Mouse (Mus musculus) left cerebral cortex, adult 18-20 months (tissue): ENCODE measurements at regions not wholly inside any gene's neighbourhood (a gene's known extent, or its start where the extent isn't known, plus 50 kb on each side); places are given as distances from the start of the nearest gene placed in this dataset.

ENCODE experiments used
- DNase-seq, 2 experiments: peaks; one replicate each; pipeline ENCODE4 v3.0.0; 2021 to 2022; ENCODE audit warnings: low spot score in 2 of 2, mixed read lengths in 1 of 2

DNA sequence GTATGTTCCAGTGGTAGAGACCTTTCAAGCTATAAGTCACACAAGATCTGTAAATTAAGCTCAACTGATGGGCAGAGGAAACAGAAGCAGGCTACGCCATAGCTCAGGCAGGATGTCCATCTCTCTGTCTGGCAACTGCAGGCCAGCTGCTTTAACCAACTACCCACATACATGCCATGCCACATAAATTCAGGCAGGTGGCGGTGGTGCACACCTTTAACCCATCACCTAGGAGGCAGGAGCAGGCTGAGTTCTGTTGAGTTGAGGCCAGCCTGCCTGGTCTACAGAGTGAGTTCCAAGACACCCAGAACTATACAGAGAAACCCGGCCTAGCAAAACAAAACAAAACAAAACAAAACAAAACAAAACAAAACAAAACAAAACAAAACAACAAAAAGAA is 289.1 kb upstream of the Sash1 start:
- DNase-seq = no peak

DNA sequence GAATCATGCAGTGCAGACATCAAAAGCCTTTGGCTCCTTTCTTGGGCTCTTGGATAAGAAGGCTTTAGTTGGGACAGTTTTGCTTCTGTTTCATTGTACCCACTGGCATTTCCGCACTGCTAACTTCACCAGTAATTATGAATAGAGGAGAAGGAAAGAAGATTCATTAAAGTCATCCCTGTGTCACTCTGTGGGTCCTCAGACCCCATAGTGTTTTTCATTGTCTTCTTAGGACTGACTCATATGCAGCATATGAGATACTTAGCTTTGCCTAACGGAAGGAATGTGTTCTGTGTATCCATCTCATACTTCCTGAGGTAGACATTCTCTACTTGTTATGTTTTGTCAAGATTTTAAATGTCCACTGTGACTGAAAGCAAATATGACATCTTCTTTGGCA is 287.6 kb upstream of the Sash1 start:
- DNase-seq = no peak

DNA sequence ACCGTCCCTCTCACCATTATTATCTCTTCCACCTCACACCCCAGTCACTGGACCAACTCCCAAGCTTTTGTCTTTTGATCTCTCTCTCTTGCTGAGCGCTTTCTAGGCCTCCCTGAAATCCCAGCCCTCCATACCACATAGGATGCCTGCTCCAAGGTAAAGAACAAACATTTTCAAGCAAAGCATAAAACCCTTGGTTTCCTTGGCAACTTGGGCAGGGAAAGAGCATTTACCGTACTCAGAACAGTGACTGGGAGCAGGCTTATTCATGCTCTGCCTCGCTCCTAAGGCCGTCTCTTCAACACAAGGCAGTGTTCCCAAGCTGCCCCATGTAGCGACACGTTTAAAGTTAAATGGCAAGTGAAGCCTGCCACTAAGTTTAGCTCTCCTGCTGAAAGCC is 282.9 kb upstream of the Sash1 start:
- no peak for DNase-seq

DNA sequence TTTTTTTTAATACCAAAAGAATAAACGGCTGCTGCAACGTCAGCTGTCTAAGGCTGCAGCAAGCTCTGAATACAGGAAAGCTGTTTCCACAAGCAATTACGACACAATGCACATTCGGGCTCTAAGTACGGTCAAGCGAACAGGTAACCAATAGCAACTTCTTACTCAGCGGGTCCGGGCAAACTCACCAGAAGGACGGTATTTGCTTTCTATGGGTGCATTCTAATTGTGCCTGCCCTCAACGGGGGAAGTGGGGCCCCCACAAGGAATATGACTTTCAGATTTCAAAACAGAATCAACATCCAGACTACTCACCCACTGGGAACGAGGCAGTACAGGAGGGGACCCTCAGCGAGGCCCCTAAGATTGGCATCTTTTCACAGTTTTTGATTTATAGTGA is 280.1 kb upstream of the Sash1 start:
- no peak for DNase-seq

DNA sequence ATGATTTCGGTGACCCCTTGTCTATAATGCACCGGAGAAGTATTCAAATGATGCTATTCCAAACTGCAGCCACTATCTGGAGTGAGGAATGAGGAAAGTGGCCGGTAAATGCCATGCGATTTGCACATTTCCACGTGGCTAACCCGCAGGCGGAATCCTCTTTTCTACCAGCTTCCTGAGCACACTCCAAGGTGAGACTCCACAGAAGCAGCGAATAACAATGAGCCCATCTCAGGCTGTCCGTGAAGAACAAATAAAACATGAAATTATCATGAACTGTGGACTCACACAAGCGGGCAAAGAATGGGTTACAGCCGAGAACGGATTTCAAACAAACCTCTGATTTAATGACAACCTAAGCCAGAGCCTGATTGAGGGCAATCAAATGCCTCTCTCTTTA is 279.7 kb upstream of the Sash1 start:
- no peak for DNase-seq

DNA sequence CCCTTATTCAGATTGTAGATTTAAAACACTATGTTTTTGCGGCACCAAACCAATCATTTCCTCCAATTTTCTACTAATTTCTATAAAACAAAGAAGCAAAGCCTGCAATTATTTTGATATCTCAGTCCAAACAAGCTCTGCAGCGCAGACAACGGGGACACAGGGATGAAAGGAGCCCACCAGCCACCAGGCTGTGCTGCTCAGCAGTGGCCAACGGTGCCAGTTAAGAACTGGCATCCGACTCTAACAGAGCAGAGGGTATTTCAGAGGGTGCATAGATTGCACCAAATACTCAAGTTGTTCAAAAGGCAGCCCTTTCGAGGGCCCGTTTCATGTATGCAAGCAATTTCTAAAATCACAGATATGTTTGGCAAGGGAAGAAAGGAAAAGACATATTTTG is 278.5 kb upstream of the Sash1 start:
- DNase-seq = no peak

DNA sequence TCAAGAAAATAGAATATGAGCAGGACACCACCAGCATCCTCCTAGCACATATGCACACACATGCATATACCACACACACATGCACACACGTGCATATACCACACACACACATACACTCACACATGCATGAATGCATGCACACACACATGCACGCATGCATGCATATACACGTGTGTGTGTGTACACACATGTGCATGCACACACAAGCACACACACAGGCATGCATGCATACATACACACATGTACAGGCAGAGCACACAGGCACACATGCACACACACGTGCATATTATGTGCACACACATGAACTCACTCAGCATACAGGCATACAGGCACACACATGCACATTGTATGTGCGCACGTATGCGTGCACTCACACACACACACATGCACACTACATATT is 275.7 kb upstream of the Sash1 start:
- no peak for DNase-seq

DNA sequence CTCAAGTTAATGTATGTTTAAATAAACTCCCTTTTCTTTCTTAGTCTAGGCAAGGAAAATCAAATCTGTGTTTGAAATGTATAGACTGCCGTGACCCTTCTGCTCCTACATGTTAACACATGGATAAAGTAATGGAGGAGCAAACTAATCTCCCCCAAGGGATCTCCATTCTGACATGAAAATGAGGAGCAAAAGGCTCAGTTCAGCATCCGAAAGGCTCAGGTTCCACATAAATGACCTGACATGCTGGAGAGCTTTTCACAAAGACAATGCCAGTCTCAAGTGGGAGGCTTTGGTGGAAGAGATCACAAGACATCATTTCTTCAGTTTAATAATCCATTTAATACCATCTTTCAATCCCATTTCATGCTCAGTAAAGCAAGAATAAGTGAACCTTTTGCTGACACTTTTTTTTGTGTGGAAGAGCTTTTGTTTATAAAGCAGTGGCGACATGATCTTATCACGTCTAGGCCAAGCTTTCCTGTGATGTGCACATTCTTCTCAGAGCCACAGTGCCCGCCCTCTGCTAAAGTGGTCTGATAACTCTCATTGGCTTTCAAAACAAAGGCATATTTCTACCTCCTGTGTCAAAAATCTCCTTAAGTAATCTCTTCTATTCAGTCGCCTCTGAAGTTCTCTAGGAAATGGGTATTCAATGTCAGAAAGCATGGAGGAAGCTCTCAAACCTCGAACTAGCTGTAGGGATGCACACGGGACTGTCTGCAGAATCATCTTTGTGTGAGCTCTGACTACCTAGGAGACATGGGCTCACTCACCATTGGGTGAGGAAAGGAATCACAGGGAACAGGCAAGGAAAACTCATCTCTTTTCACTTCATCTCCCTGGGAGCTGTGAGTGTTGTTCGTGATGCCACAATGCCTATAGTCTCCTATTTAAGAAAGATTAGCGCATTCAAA is 271.7 kb upstream of the Sash1 start:
- no peak for DNase-seq

DNA sequence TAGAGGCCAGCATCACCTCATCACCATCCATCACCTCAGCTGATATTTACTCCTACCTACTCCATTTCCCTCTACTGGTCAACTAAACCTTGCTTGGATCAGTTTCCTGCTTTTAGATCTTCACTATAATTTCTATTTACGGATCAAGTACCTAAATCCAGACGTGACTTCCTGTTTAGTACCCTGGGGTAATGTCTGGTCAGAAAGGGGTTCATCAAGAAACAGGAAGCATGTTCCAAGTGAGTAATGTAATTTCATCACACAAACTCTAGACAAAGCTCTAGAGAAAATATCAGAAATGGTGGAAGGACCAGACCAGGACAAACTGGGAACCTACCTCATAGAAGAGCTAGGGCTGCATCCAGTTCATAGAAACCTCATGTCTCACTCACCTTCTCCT is 250.2 kb upstream of the Sash1 start:
- DNase-seq = no peak

DNA sequence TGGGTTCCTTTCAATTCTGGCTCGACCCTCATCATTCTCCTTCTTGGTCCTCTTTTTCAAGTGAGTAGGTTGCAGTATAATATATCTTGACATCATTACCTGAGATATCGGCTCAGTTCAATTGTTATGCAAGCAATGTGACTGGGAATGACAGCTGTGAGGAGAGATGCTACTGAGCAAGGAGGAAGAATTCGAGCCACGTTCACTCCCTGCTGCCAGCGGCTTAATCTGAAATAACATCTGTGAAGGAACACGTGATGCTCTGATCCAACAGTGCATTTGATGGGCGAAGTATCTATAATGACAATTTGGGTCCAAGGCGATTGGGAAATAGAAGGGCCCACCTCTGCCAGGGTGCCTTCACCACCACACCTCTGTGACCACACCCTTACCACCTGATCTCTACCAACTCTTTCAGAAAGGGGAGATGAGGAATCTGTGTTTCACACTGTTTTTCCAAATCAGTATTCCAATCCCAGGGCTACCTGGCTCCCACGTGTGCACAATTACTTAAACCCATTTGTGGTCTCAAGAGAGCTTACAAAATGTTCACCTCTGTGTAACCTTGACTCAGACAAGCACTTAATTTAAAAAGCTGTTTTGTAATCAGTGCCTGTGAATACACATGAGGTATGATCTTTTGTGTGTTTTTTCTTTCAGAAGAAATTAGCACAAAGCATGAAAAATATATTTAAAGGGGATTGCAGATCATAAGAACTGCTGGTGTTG is 248.6 kb upstream of the Sash1 start:
- no peak for DNase-seq

DNA sequence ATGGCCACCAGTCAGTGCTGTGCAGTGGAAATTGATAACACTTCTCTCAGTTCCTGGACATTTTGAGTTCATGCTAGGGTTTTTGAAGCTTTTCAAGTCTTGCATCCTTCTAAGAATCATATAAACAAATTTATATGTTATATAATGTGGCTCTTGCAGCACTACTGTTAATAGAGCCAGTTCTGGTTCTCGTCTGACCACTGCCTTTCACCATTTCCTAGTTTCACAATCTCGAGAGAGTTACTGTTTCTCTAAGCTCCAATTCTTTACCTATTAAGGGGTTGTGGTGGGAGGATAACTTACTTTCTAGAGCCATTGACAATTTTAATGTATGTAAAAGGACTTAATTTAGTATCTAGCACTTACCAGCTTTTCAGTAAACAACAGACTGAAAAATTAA is 244.2 kb upstream of the Sash1 start:
- no peak for DNase-seq

DNA sequence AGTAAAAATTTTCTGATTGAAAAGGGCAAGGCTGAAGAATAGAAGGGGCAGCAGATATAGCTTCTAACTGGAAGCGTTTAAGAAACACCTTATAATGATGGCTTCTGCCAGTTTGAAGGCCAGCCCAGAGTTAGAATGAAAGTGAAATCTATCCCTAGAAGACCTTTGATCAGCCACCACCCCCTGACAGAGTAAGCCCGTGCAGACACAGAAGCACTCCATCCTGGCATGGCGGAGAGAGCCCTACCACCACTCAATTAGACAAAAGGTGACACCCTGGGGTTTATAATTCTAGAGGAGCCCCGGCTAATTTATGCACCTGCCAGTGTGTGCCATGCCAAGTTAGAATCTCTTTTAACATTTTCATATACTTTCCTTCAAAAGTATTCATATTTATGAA is 233.4 kb upstream of the Sash1 start:
- DNase-seq = no peak

DNA sequence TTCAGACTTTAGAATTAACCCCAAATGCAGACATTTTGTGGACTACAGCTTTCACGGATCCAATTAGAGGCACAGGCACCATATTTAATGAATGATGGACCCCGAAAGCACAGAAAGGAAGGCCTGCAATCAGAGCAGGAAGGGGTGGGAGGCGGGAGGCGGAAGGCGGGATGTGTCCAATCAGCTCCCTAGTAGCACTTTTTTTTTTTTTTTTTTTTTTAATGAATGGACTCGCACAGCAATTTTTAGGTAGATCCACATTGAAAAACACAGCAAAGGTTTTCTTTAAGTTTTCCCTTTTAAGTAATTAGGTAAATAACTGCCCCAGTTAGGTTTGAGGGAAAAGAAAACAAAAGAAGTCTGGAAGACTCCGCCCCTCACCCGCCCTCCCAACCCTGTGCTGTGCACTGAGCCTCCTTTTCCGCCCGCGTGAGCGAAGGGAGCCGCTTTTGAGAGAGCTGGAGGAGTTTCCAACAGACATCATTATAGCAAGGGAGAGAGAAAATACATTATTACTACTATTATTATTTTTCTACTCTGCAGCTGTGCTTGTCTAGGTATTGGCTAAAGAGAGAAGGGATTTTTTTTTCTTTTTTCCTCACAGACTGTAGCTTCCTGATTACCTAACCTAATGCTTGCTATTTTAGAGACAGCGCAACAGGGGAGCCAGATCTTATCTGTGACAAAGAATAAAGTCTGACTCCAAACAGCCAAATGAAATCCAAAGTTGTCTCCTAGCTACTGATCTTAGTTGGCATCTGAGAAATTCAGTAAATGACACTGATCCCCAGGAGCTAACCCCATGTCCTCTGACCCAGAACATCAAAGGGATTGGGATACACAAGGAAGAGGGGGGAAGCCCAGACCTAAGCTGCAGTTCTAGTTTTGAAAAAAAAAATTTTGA is 232.0 kb upstream of the Sash1 start:
- no peak for DNase-seq

DNA sequence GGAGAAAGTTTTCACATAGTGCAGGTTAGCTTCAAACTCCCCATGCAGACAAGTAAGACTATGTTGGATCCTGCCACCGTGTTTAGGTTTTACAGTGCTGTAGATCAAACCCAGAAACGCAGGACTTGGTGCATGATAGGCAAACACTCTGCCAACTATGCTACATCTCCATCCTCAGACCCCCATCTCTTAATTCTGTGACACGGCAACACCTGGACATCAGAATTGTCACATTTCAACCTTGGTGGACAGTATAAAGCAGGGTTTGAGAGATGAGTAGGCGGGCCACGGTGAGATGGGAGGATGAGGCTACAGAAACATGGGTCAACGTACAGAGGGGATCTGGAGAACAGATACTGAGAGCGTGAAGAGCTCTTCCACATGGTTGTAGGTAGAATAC is 231.3 kb upstream of the Sash1 start:
- DNase-seq = no peak

DNA sequence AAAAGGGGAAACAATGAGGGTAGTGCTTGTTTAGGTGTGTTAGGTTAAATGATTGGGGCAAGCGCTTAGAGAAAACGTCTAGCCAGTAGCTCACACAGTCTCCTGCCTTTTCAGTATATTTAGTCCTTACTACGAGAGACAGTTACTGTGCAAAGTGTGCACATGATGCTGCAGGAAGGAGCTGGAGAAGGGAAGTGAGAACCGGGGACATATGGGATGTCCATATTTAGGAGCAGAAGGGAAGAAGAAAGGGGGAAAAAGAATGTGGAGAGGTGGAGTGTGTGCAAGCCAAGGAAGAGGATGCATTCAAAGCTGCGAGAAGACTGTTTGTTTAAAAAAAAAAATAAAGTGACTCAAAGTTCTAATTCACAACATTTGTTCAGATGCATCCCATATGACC is 227.8 kb upstream of the Sash1 start:
- peak; percentile 38 to 57 for DNase-seq

DNA sequence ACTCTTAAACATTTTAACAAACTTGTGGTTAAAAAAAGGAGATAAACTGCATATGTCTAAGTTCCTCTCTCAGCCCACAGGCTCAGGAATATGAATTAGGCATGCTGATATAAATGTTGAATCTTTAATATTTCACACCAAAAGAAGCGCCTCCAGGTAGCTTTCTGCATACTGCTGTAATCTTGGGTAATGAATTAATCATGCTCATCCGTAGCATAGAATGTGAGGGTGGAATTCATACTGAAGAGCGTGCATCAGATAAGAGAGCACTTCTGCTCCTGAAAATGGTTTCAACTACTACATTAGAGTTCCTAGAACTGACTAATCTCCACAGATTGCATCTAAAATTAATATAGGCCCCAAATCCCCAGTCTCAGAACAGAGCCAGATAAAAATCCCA is 225.2 kb upstream of the Sash1 start:
- no peak for DNase-seq

DNA sequence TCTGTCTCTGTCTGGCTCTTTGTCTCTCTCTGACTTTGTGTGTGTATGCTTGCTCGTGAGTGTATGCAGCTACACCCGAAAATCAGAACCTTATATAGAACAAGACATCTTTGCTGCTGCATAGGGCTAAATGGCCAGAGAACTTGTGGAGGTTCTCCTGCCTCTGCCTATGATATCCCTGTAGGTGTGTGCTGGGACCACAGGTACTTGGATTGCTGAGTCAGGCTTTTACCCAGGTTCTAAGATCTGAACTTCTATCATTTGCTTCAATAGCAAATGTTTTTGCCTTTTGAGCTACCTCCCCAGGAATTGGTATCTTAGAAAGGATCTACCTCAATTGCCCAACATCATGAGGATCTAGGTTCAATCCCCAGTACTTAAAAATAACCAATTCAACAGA is 210.3 kb upstream of the Sash1 start:
- DNase-seq = no peak

DNA sequence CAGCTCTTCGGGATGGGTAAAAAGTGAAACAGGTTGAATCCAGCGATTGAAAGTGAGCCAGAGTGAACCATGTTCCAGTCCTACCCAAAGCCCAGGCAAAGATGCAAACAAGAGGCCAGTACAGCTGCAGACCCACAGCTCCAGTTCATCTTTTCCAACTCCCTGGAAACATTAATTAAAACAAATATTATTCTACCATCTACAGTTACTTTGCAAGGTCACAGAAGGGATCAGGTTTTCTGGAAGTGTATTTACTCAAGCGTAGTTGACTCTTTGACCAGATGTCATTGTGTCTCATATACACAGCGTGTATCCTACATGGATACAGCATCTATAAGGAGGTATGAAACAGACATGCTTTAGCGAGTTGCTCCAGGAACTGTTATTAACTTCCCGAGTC is 209.3 kb upstream of the Sash1 start:
- DNase-seq = no peak

DNA sequence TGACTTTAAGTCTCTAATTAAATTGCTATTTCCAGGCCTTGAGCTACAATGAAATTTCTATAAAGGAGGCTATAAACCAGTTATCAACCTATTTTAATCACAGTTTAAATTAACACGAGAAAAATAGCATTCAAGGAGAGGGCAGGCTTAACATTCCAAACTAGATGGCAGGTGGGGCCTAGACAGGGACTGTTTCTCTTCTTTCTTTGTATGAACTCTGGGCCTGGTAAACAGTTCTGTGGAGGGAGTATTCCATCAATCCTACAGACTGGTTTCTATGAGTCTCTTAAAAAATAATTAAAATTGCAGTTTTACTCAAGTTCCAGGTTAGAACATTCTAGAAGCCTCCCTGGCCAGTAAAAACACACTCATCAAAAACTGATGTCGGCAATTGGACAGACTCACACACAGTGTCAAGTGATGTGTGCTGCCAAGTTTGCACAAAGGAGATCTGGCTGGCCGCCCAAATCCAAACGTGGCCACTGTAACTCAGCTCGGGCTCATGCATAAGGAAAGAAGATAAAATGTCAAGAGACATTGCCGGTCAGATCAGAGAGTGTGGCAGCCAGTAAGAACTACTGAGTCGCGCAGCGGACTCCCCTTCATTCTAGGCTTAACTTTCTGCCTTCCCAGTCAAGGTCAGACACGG is 206.5 kb upstream of the Sash1 start:
- no peak for DNase-seq

DNA sequence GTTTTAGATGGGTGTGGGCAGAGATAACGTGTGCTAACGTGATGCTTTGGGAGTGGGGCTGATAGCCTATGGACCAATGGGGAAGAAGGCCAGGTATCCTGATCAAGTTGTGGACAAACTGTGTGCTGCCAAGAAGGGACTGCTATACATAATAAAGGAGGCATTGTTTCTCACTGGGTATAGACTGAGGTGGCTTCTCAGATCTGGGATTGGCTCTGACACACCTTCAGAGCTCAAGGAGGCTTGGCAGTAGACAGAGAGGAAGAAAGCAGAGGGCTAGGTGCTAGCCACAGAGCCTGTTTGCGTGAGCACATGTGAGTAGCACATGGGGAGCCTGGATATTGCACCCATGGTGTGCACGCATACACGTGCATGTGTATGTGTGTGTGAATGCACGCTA is 205.1 kb upstream of the Sash1 start:
- DNase-seq = no peak

DNA sequence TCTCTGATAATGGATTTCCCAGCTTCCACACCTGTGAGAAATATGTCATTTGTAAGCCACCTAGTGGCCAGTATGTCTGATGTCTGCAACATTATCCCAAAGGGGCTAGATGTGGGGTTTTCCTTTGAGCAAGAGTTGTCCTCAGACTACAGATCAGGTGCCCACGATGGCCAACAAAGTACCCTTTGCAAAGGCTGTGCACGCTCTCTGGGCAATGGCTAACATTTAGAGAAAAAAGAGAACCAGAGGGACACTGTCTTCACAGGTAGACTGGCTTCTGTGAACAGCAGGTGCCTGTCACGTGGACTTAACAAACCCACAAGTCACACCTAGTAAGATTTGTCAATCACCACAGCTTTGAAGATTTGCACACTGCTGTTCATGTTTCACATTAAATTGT is 202.0 kb upstream of the Sash1 start:
- DNase-seq = no peak
